Mouse (Mus musculus): ENCODE data around the gene Adipoq.

- no peak for TF ChIP-seq ZNF384 (IDR thresholded peaks at IDR 0.05; ENCODE audit: low read depth, low read length)
- TF ChIP-seq ZC3H11A (IDR thresholded peaks at IDR 0.05; ENCODE audit: borderline replicate concordance, low read depth, low read length), result no peak
- TF ChIP-seq CHD2 (IDR thresholded peaks at IDR 0.05; ENCODE audit: low read depth, low read length), result no peak
- no peak for TF ChIP-seq HCFC1 (IDR thresholded peaks at IDR 0.05; ENCODE audit: borderline replicate concordance, insufficient read depth, low read length)
- no peak for TF ChIP-seq MAFK (IDR thresholded peaks at IDR 0.05; ENCODE audit: insufficient read depth, low read depth, low read length)
Measured at GRCm38 (mm10) chr16:23124398-23124797, 21.9 kb upstream of the Adipoq start.

Measured in ES-E14 (cell line).